Mouse (Mus musculus) bone marrow, adult 2 months (tissue): ENCODE measurements at regions not wholly inside any gene's neighbourhood (a gene's known extent, or its start where the extent isn't known, plus 50 kb on each side); places are given as distances from the start of the nearest gene placed in this dataset.

Experiments used
- H3K27ac ChIP-seq: fragments of 200-500 bp; 2 replicates; pipeline ENCODE4 v1.5.1; 2012; ENCODE audit warnings: low read depth, mild to moderate bottlenecking, control low read depth, inconsistent platforms, low read length; ENCODE audit not compliant: control insufficient read depth, poor library complexity, insufficient read depth
- H3K4me1 ChIP-seq: fragments of 200-500 bp; 2 replicates; pipeline ENCODE4 v1.6.1; 2011; ENCODE audit warnings: low read length; ENCODE audit not compliant: control insufficient read depth, insufficient read depth
- H3K4me3 ChIP-seq: fragments of 200-500 bp; replicated peaks from 2 replicates; pipeline ENCODE3; 2011; ENCODE audit warnings: mild to moderate bottlenecking, low read depth, low read length, control low read depth; ENCODE audit not compliant: control insufficient read depth
- CTCF ChIP-seq: fragments of 200-500 bp; IDR thresholded peaks from 2 replicates; pipeline ENCODE4 v1.5.1; 2011; ENCODE audit warnings: low read length, control low read depth; ENCODE audit not compliant: control insufficient read depth, insufficient read depth
- POLR2A ChIP-seq: fragments of 200-500 bp; IDR thresholded peaks from 2 replicates; pipeline ENCODE4 v1.6.1; 2011; ENCODE audit warnings: low read depth, mild to moderate bottlenecking, control low read depth, low read length, borderline replicate concordance; ENCODE audit not compliant: control insufficient read depth
- WGBS: fragments of 180-500 bp; shearing (Covaris S2); methylation state at CpG from one replicate; pipeline ENCODE4 v1.1.7; 2018; 5-methylcytosine and 5-hydroxymethylcytosine counted together

DNA sequence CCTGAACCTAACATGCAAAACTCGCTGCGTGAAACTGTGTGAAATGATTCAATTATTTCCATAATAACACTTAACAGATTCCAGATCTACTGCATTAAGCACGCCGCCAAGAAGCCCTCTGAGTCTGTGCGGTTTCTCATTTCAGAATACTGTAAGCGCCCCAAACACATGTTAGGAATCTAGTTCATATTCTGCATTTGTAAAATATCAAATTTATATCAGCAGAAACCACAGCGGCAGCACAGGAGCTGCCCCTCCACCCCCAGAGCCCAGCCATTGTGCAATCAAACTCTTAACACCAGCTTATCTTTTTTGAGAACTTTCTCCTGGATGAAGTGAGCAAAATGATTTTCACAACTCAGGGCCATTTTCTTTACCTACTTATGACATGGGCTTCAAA lies 715.4 kb downstream of the Kcnj2 start:
- 68% methylated on average over 7 of the region's 7 CpGs for WGBS
- Histone ChIP-seq H3K4me3 (no peak overlapping the region), H3K27ac (no peak overlapping the region), H3K4me1 (no peaks in the 10 kb centered on the region)
- TF ChIP-seq POLR2A = no peak
- TF ChIP-seq CTCF = no peak

DNA sequence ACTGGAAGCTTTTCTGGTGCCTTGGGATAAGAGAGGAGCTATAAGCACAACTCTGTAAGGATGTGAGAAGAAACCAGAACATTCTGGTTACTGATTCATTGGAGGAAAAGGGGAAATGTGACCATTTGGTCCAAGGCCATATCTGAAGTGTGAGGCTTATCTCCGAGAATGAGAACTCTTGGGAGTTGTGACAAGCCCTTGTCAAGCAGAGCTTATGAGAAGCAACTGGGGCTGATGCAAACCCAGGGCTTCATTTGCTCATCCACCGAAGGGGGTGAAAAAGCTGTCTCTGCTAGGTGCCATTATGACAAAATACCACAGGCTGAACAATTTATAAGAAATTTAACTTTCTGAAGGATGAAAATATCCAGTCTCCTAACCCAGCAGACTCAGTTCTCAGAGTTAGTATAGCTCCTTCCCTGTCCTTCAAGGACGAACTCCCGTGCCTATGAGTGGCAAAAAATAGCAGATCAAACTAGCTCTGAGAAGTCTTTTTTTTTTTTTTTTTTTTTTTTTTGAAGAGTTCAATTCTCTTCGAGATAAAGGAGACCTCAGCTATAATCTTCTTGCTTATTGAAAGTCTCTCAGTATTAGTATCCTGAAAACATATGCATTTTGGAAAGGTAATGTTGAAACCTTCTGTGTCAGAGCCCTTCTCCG lies 725.4 kb downstream of the Kcnj2 start:
- TF ChIP-seq CTCF (no peak), POLR2A (no peak)
- WGBS = 73% methylated on average over 6 of the region's 6 CpGs
- Histone ChIP-seq H3K4me1 (no peaks in the 10 kb centered on the region), H3K27ac (no peak overlapping the region), H3K4me3 (no peak overlapping the region)

DNA sequence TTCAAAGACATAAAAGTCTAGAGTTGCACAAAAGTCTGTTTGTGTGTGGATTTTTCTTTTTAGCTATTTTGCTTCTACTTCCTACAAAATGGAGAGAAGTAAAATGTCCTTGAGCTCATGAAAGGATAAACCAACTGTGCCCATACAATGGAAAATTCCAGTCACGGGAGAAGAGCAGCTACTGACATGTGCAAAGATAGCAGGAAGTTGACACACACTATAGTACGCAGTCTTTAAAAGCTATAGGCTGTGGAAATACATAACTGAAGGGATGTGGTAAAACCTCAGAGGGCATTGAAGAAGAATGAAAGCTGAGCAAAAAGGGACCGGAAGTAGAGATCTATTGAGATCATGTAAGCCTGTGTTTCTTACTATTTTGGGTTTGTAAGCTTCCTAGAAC lies 735.1 kb downstream of the Kcnj2 start:
- TF ChIP-seq CTCF = no peak
- TF ChIP-seq POLR2A = no peak
- 36% methylated on average over 3 of the region's 3 CpGs for WGBS
- Histone ChIP-seq H3K27ac (no peak overlapping the region), H3K4me3 (no peak overlapping the region), H3K4me1 (no peaks in the 10 kb centered on the region; the same call in 1 of the 2 replicates)

DNA sequence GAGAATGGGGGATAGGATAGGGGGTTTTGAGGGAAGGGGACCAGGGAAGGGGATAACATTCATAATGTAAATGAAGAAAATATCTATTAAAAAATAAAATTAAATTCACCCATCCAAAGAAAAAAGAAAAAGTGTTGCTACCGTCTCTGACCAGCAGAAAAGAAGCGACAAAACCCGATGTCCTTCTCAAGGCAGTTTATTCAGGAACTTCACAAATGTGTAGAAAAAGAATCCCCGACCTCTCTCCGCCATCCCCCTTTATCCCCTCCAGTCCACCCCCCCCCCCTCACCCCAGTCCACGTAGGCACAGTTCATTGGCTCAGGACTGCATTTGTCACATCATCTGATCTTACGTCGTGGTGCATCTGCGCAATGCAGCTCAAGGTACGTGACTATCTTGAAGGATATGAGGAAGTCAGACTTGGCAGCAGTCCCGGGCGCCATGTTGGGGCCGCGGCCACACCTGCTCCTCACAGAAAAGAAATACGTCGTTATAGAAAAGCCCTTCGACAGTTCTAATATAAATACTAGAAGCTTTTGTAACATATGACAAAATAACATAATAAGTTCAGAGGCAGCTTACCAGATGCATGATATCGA lies 750.3 kb downstream of the Kcnj2 start:
- TF ChIP-seq POLR2A (no peak), CTCF (no peak)
- H3K4me1 ChIP-seq = no peaks in the 10 kb centered on the region; the same call in 1 of the 2 replicates
- no peak overlapping the region for H3K27ac ChIP-seq
- no peak overlapping the region for H3K4me3 ChIP-seq
- WGBS = 80% methylated on average over 18 of the region's 18 CpGs

DNA sequence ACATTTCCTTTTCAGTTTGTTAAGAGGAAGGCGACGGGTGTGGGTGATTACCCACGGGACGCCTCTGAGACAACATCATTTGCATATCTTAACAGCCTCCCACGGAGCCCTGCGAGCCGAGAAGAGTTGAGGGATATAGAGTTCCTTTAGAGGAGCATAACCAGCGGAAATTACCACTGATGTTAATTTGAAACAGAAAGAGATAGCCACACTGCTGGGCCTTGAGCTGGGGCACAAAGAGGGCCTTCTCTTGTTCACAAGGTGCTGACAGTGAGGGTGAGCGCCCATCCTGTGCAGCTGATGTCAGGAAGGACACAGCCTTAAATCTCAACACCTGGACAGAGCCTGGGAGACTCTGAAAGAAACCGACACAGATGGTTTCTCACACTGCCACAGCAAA lies 752.2 kb downstream of the Kcnj2 start:
- H3K27ac ChIP-seq = peak overlapping the region; percentile 36; the same call in 1 of the 2 replicates
- 20% methylated on average over 10 of the region's 10 CpGs for WGBS
- no peak for TF ChIP-seq CTCF
- no peak for TF ChIP-seq POLR2A
- H3K4me1 ChIP-seq = no peaks in the 10 kb centered on the region; the same call in 1 of the 2 replicates
- H3K4me3 ChIP-seq = no peak overlapping the region

DNA sequence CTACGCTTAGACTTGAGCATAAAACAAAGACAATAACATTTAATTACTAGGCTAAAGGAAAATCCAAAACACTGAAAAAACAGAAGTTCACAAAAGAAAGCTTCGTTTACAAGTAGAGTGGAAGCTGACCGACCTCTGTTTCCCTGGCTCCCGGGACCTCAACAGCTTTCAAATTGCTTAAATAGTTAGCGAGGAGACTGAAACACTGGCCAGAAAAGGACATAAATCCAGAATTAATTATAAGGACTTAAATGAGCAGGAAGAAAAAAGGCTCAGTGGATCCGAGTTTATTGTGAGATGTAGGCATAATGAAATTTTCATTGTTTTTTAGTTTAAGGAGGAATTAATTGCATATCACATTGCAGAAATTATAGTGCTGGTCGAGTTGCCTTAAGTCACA lies 754.4 kb downstream of the Kcnj2 start:
- no peak for TF ChIP-seq CTCF
- no peak for TF ChIP-seq POLR2A
- WGBS = 75% methylated on average over 7 of the region's 7 CpGs
- no peak overlapping the region for H3K4me3 ChIP-seq
- H3K4me1 ChIP-seq = no peaks in the 10 kb centered on the region; the same call in 1 of the 2 replicates
- no peak overlapping the region for H3K27ac ChIP-seq

DNA sequence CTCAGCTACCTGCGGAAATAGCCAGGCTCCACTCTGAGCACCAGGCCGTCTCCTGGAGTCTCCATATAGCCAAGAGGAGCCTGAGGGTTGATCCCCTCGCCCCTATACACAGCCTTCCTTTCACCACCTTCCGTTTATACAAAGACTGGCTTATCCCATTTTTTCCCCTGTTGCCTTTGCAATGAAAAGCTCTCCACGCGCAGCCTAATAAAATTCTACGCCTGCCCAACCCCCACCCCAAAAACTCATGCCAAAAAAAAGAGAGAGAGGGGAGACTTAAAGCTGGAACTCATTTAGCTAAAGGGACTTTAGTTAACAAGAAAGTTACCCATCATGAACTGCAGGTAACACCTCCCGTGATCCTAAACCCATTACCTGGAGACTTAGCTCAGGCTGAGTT lies 762.5 kb downstream of the Kcnj2 start:
- WGBS = 72% methylated on average over 8 of the region's 8 CpGs
- TF ChIP-seq CTCF = no peak
- no peak for TF ChIP-seq POLR2A
- no peak overlapping the region for H3K4me3 ChIP-seq
- H3K4me1 ChIP-seq = no peaks in the 10 kb centered on the region
- H3K27ac ChIP-seq = no peak overlapping the region

DNA sequence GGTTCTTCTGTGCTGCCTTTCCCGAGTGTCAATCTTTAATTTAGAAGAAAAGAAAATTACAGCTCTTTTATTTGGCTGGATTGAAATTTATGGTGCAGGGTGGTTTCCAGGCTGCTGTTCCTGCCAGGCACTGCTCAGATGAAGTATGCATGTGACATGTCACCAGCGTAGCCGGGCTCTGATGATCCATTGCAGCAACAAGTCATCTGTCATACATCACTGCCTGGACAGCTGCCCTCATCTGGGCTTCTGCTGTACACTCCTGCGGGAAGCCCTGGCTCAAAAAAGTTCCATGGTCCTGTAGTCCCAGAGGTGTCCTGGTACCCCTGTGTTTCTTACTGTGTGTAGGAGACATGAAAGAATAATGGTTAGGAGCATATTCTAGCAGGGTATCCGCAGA lies 773.0 kb downstream of the Kcnj2 start:
- WGBS = 68% methylated on average over 5 of the region's 5 CpGs
- Histone ChIP-seq H3K4me3 (no peak overlapping the region), H3K4me1 (no peaks in the 10 kb centered on the region), H3K27ac (no peak overlapping the region)
- TF ChIP-seq CTCF (no peak), POLR2A (no peak)

DNA sequence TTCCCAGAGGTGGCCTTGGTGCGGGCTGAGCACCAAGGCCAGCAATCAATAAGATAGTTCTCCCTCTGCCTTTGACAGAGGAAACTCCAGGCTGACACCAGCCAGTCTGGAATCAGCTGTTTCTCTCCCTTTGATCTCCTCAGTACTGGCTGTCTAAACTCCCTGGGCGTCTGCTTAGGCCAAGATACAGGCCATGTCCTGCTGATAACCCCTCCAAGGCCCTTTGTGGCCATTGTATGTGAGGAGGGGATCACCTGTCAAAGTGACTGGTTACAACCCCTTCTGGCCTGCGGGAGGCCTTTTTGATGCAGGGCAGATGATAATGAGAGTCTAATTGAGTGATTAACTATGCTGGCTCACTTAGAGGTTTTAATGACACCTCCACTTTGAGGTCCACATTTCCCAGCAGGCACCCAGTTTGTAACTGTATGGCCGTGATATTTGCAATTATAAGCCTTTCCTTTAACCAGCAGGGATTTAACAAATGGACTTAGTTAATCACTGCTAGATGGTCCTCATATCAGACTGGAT lies 777.8 kb downstream of the Kcnj2 start:
- Histone ChIP-seq H3K27ac (no peak overlapping the region; the same call in 1 of the 2 replicates), H3K4me3 (no peak overlapping the region), H3K4me1 (no peaks in the 10 kb centered on the region)
- TF ChIP-seq POLR2A (no peak), CTCF (no peak)
- whole genome bisulfite sequencing = 68% methylated on average over 4 of the region's 4 CpGs
